Mouse (Mus musculus) neural tube, embryonic 11.5 days (tissue): ENCODE results near the gene Gpr15. TPM values are rescaled to one million over a fixed set of nuclear protein-coding genes. Genes with fewer than 3 reads are reported as not detected.

Experiments used
- ATAC-seq: fragments of 200-750 bp; cut with Nextera tagmentation; 2 replicates; pipeline ENCODE4 v1.8.0; 2017; ENCODE audit warnings: moderate number of reproducible peaks, mild to moderate bottlenecking, moderate TSS enrichment, moderate library complexity; ENCODE audit not compliant: insufficient read depth, low FRiP score, low TSS enrichment
- DNase-seq: peaks from one replicate; pipeline ENCODE4 v3.0.0-alpha.2; 2015; ENCODE audit warnings: low spot score
- H3K27ac ChIP-seq: fragments of 300-500 bp; sonication (generic); 2 replicates; pipeline ENCODE4 v1.5.1; 2014; ENCODE audit warnings: low read depth, mild to moderate bottlenecking, low read length
- H3K27me3 ChIP-seq: fragments of 300-500 bp; sonication (generic); 2 replicates; pipeline ENCODE4 v1.6.1; 2014; ENCODE audit warnings: mild to moderate bottlenecking, low read length, mixed read lengths; ENCODE audit not compliant: control insufficient read depth, insufficient read depth
- H3K36me3 ChIP-seq: fragments of 300-500 bp; sonication (generic); 2 replicates; pipeline ENCODE4 v1.6.1; 2014; ENCODE audit warnings: mild to moderate bottlenecking, low read length, moderate library complexity, mixed read lengths; ENCODE audit not compliant: control insufficient read depth, insufficient read depth
- H3K4me1 ChIP-seq: fragments of 300-500 bp; sonication (generic); 2 replicates; pipeline ENCODE4 v1.6.1; 2014; ENCODE audit warnings: low read length, mixed read lengths; ENCODE audit not compliant: control insufficient read depth, insufficient read depth
- H3K4me2 ChIP-seq: fragments of 300-500 bp; sonication (generic); 2 replicates; pipeline ENCODE4 v1.6.1; 2014; ENCODE audit warnings: low read depth, mild to moderate bottlenecking, moderate library complexity
- H3K4me3 ChIP-seq: fragments of 300-500 bp; sonication (generic); 2 replicates; pipeline ENCODE4 v1.5.1; 2014; ENCODE audit warnings: low read depth, low read length
- H3K9ac ChIP-seq: fragments of 300-500 bp; sonication (generic); 2 replicates; pipeline ENCODE4 v1.6.1; 2014; ENCODE audit warnings: mild to moderate bottlenecking, low read length
- H3K9me3 ChIP-seq: fragments of 300-500 bp; sonication (generic); 2 replicates; pipeline ENCODE4 v1.6.1; 2016; ENCODE audit warnings: low read length; ENCODE audit not compliant: control insufficient read depth
- WGBS: fragments of 180-500 bp; shearing (Covaris S2); extraction: QIAGEN DNeasy Blood & Tissue Kit; methylation state at CpG from one replicate; pipeline ENCODE4 v1.1.7; 2014; 5-methylcytosine and 5-hydroxymethylcytosine counted together
- microRNA-seq: library from miRNA; unstranded; fragments of <30 nt; microRNA quantifications from one replicate; pipeline ENCODE4, GENCODE M21; 2016
- polyA plus RNA-seq: library from polyadenylated mRNA; unstranded; fragments of >200 nt; fragmentation: Nextera tagmentation; extraction: Ambion mirVana; gene quantifications from 2 replicates; pipeline ENCODE4 v1.2.1, GENCODE M21; 2014

Gene Gpr15
- polyA plus RNA-seq, 1 experiment from 2014 or later = not detected

DNA sequence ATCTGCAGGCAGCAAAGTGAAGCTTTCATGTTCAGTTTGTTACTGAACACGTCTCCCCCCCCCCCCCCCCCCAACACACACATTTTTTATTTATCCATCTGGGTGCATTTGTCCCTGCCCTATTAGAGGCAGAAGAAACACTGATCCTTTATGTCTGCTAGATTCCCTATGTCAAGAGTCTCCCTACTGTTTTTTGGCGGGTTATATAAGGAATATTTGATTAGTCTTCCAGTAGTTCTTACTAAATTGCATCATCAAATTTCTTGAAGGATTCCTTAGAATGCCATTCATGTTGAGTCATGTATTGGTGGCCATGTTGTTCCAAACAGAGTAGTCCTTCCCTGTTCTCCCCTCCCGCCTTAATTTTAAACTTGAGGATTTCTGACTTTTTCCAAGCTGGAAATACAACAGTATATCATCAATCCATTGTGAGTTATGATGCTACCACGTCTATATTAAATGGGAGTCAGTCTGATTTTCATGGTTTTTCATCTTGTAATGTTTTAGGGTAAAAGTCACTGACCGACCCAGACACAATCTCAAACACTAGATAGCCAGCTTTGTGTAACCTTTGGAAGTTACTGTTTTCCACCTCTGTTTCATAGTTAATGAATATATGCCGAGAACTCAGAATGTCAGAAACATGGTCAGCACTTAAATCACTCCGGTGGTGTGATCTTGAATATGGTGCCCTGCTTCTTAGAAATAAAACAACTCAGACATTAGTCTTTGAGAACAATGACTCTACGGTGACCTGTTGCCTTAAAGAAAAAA is 47.5 kb downstream of the Gpr15 start:
- Histone ChIP-seq H3K4me2 (peak overlapping the region; percentile 88), H3K9me3 (no peaks in the 10 kb centered on the region), H3K36me3 (peaks cover 5% of the 10 kb centered on the region; the same call in 1 of the 2 replicates), H3K4me3 (peak overlapping the region; percentile 75; the same call in 1 of the 2 replicates), H3K4me1 (no peaks in the 10 kb centered on the region), H3K9ac (no peak overlapping the region), H3K27me3 (no peaks in the 10 kb centered on the region), H3K27ac (no peak overlapping the region)
- 74% methylated on average over 8 of the region's 8 CpGs for WGBS
- ATAC-seq (no peak), DNase-seq (no peak)

- Histone ChIP-seq H3K9ac (peak overlapping the region; percentile 82), H3K4me2 (peak overlapping the region; percentile 88), H3K27ac (peak overlapping the region; percentile 49; the same call in 1 of the 2 replicates), H3K4me3 (peak overlapping the region; percentile 75), H3K27me3 (no peaks in the 10 kb centered on the region), H3K9me3 (no peaks in the 10 kb centered on the region), H3K36me3 (peaks cover 5% of the 10 kb centered on the region; the same call in 1 of the 2 replicates), H3K4me1 (no peaks in the 10 kb centered on the region)
- no peak for ATAC-seq
- WGBS = 0% methylated on average over 25 of the region's 25 CpGs
- DNase-seq = no peak
Measured at GRCm38 (mm10) chr16:58670643-58671042, 48.2 kb downstream of the Gpr15 start.

DNA sequence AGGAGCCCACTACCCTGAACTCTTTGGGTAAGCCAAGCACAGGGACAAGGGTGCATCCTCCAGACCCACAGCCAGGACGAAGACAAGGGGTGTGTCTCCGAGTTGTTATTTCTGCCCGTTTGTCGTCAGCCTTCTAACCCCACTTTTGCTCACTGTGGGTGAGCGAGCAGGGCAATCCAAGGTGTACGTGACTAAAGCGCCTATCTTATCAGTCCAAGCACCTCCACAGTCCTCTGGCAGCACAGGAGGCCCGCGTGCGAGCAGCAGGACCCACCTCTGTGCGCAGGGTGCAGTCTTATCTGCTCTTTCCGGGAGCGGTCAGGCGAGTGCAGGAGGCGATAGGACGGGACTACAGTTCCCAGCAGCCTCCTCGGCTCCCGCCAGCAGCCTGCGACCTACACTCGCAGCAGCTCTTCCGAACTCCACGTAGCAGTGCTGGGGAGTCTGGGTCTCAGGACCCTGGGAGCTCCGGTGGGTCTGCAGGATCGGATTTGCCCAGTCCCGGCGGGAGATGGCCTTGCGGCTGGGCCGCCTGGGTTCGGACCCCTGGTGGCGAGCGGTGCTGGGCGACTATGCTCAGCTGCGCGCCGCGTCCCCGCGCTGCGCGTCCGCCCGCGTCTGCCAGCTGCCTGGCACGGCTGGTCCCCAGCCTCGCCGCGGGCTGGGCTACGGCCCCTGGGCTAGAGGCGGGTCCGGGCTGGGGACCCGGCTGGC is 48.8 kb downstream of the Gpr15 start, which contains the start of gene Cpox:
Gene Cpox, plus strand, starts transcription at position 376 of the 714 bp plus-strand sequence.
- peak within 1 kb of the TSS; percentile 75 for H3K4me3 ChIP-seq
- H3K9ac ChIP-seq = peak within 1 kb of the TSS; percentile 82
- WGBS = under 1% methylated on average over 48 of the region's 51 CpGs

DNA sequence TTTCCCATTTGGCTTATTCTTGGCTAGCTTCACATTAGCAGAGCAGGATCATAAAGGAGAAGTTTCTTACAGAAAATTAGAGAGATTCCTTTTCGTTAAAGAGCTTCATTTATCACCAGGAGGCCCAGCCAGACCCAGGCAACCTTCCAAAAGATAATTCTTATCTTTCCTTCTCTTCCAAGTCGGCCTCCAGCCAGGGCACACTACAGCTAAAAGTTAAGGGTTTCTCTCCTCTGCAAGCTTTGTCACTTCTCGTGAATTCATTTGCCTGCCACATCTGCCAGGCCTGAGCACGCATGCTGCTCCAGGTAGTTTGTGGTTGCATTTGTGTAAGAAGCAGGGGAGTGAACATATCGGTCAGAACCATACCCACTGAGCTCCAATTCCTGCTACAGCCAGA is 49.6 kb downstream of the Gpr15 start:
- 67% methylated on average over 5 of the region's 5 CpGs for WGBS

More for the DNA sequence above, 48.8 kb downstream of the Gpr15 start, which contains the start of gene Cpox:
- Histone ChIP-seq H3K27ac (peak within 1 kb of the TSS; percentile 49; the same call in 1 of the 2 replicates), H3K4me1 (no peaks in the 10 kb centered on the region), H3K4me2 (peak within 1 kb of the TSS; percentile 88), H3K9me3 (no peaks in the 10 kb centered on the region), H3K36me3 (peaks cover 3% of the 10 kb centered on the region; the same call in 1 of the 2 replicates), H3K27me3 (no peaks in the 10 kb centered on the region)
- DNase-seq (peak; percentile 88), ATAC-seq (peak; percentile 98)

DNA sequence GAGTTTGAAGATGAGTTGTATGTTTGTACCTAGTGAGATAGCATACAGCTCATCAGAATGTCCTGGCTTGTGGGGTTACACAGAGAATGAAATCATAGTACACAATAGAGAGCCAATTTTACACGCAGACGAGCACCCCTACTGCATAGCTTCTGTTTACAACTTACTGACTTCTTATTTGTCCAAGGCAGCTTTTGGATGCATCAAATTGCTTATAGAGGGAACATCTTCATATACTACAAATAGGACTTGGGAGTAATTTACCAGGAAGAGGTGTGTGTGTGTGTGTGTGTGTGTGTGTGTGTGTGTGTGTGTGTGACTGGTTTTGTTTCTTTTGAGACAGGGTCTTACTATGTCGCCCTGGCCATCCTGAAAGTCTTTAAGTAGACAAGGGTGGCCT is 50.3 kb downstream of the Gpr15 start:
- no peak for DNase-seq
- 79% methylated on average over 3 of the region's 3 CpGs for WGBS
- H3K9me3 ChIP-seq = no peaks in the 10 kb centered on the region

More for the DNA sequence above, 49.6 kb downstream of the Gpr15 start:
- H3K27ac ChIP-seq = no peak overlapping the region
- no peak for ATAC-seq
- H3K4me2 ChIP-seq = no peak overlapping the region
- no peak overlapping the region for H3K9ac ChIP-seq
- no peaks in the 10 kb centered on the region for H3K9me3 ChIP-seq
- no peaks in the 10 kb centered on the region for H3K36me3 ChIP-seq
- H3K27me3 ChIP-seq = no peaks in the 10 kb centered on the region
- DNase-seq = no peak
- H3K4me1 ChIP-seq = no peaks in the 10 kb centered on the region
- H3K4me3 ChIP-seq = no peak overlapping the region; the same call in 1 of the 2 replicates

More for the DNA sequence above, 50.3 kb downstream of the Gpr15 start:
- H3K9ac ChIP-seq = no peak overlapping the region
- H3K27ac ChIP-seq = no peak overlapping the region
- H3K36me3 ChIP-seq = no peaks in the 10 kb centered on the region
- no peaks in the 10 kb centered on the region for H3K27me3 ChIP-seq
- no peak overlapping the region for H3K4me2 ChIP-seq
- no peaks in the 10 kb centered on the region for H3K4me1 ChIP-seq
- ATAC-seq = no peak
- H3K4me3 ChIP-seq = no peak overlapping the region

Small RNAs within 50 kb of the gene (microRNA-seq; reads per million reads assigned to microRNA genes)
- gene Gm27564 = not detected

Other genes starting within 250 kb of the Gpr15 start
- 6.4 and 8.2 TPM in 2 replicates for gene St3gal6, start 194.8 kb downstream of the Gpr15 start, polyA plus RNA-seq
- gene Gm813, start 102.1 kb downstream of the Gpr15 start, polyA plus RNA-seq = not detected in 2 replicates
- gene E330017A01Rik, start 80.3 kb downstream of the Gpr15 start, polyA plus RNA-seq = not detected in 2 replicates
- 22.3 and 23.1 TPM in 2 replicates for gene Cpox, start 48.8 kb downstream of the Gpr15 start, polyA plus RNA-seq
- gene Cldnd1, start 8.8 kb upstream of the Gpr15 start, polyA plus RNA-seq = 132 and 136 TPM in 2 replicates
- gene Olfr172, start 44.1 kb upstream of the Gpr15 start, polyA plus RNA-seq = not detected in 2 replicates
- gene Olfr173, start 81.2 kb upstream of the Gpr15 start, polyA plus RNA-seq = not detected in 2 replicates
- gene Olfr175-ps1, start 107.7 kb upstream of the Gpr15 start, polyA plus RNA-seq = not detected in 2 replicates
- gene Olfr177, start 155.7 kb upstream of the Gpr15 start, polyA plus RNA-seq = not detected in 2 replicates
- not detected in 2 replicates for gene Olfr178, start 173.0 kb upstream of the Gpr15 start, polyA plus RNA-seq
- gene Olfr181, start 209.7 kb upstream of the Gpr15 start, polyA plus RNA-seq = not detected in 2 replicates
- not detected in 2 replicates for gene Olfr180, start 210.3 kb upstream of the Gpr15 start, polyA plus RNA-seq